Mouse (Mus musculus) cerebellum, postnatal 25 days (tissue): Measurements from ENCODE around the gene Slc7a6os.
A peak's percentile ranks its signal among the peaks of the same experiment; 100 is the strongest.

ENCODE experiments used
- DNase-seq, 2 experiments: peaks; one replicate each; pipeline ENCODE4 v3.0.0; 2021; ENCODE audit warnings: mixed read lengths in 2 of 2

Slc7a6os gene

DNA sequence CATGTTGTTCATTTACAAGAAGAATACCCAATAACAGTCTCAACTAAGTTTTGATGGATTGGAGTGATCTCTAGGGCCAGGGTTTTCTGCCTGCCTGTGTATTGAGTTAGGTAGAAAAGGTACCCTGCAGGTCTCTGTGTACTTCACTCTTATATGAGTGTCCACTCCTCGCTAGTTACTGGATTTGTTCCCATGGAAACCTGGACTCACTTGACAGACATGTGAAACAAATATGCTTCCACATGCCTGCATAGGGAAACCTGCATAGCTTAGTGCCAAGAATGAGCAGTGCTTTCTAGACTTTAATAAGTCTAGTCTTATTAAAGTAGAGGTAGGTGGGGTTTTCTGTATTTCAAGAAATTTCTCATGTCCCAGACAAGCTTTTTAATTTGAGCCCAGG, 33.8 kb downstream of the Slc7a6os start:
- DNase-seq: no peak

DNA sequence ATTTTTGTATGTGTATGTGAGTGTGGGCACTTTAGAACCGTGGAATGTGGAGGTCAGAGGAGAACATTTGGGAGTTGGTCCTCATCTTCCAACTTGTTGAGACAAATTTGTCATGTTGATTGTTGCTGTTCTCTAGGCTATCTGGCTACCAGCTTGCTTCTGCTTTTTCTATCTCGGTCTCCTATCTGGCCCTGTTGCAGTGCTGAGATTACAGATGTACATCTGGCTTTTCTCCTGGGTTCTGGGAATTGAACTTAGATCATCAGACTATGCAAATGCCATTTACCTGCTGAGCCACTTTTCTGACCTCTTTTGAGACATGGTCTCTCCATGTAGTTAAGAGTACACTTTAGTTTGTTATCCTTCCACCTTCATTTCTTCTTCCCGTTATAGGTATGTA, 37.2 kb downstream of the Slc7a6os start:
- DNase-seq: no peak

DNA sequence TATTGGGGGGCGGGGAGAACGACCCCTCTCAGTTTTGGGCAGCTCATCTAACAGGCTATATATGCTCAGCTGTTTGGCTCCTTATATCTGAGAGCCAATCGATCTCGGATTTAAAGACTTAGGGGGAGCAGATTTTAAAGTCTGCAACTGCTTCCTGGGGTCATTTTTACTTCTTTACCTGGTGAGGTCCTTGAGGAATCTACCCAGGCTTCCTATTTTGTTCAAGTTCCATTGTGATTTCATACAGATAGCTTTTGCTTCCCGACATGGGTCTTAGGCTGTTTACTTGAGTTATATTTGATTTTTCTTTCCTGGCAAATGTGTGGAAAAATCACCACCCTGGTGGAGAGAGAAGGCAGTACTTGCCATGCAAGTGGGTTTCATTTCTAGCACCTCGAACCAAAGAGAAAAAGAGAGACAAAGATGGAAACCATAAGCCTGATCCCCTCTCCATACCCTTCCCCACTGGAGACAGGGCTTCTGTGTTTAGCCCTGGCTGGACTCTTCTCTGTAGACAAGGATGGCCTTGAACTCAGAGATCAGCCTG, 40.7 kb downstream of the Slc7a6os start:
- no peak for DNase-seq

DNA sequence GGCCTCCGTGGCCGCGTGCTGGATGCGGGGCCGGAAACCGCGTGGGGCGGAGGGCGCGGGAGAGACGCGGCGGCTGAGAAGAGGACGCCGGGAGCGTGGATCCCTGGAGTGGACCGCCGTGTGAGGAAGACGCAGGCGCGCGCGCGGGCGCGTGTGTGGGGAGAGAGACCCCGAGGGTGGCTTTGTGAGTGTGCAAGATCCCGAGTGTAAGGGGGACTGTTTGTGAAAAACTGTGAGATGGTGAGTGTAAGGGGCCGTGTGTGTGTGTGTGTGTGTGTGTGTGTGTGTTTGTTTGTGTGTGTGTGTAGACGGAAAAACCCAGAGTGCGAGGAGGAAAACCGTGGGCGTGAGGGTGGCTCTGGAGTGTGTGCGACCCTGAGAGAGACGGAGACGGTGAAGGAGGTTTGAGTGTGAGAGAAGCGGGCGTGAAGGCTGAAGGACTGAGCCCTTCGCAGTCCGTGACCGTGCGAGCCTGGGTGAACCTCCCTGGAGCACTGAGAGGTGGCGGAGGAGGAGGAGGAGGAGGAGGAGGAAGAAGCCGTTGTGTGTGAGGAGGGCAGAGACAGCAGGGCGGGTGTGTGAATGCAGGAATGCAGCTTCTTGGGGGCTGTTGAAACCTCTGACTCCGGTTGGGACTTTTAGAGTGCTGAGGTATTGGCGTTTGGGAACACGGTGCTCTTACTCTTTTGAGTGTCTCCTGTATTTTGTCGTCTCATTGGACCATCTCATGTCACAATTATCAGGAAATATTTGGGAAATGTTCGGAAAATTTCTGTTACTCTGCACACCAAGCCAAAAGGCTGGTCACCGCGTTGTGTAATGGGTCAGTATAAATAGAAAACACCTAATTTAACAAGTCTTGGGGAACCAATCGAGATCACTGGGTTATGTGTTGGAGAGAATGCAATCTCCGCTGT, 41.5 kb downstream of the Slc7a6os start:
- peak in 1 of 2 experiments; percentile 63 for DNase-seq

DNA sequence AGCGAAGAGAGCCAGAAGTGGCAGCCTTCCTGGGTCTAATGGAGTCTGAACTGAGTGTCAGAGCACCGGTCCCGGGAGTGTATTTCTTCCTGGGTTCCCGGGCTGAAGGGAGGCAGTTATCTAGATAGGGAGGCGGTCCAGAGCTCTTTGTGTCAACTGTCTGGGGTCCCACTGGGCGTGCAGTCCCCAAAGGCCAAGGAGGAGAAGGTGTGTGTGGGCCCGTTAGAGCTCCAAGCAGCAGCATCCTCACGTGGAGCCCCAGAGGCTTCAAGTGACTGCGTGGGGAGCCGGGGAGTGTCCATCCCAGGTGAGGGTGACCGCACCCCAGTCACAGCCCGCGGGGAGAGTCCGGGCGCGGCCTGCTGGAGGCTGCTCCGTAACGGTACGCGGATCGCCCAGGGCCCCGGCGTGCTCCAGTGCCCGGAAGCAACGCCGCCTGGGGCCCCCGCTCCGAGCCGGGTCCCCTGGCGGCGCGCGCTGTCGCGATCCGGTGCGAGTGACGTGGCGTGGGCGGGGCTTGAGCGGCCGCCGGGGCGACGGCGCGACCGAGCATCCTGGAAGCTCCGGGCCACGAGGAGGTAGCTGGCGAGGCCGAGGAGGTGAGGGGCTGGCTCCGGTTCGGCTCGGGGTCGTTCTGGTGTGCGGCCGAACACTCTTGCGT, 42.2 kb downstream of the Slc7a6os start, which contains the start of gene Slc7a6:
Slc7a6 (plus strand) TSS at position 502 of the 661 bp plus-strand sequence.
- peak; percentile 93 to 95 for DNase-seq

DNA sequence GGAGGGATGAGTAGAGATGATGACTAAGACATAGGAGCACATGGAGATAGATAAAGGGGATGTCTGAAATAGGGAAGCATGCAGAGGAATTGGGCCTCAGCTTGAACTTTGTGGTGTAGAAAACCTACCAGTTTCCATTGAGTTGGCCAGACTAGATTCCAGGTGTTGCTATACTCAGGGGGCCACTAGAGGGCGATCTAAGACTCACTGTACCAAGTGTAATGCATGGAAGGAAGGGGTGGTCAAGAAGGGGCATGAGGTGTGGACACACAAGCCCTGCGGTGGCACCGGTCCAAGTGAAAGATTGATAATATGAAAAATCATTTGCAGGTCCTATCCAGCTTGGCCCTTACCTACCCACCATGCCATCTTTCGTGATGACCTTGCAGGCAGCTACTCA, 45.3 kb downstream of the Slc7a6os start:
- peak; percentile 71 to 84 for DNase-seq

DNA sequence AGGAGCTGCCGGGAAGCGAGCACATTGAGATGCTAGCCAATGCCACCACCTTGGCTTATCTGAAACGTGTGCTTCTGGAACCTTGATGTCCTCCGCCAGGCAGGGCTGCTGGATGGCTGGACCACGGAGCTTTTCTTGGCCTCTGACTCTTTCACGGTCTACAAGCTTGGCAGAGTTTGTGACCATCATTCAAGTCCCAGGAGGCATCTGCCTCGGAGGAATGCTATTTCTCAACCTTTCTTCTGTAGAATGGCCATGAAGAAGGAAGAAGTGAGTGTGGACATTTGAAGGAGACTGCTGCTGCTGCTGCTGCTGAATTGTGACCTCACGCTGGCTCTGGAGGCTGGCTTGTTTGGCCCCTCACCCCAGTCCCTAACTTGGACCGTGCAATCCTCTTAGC, 47.5 kb downstream of the Slc7a6os start:
- DNase-seq: no peak

DNA sequence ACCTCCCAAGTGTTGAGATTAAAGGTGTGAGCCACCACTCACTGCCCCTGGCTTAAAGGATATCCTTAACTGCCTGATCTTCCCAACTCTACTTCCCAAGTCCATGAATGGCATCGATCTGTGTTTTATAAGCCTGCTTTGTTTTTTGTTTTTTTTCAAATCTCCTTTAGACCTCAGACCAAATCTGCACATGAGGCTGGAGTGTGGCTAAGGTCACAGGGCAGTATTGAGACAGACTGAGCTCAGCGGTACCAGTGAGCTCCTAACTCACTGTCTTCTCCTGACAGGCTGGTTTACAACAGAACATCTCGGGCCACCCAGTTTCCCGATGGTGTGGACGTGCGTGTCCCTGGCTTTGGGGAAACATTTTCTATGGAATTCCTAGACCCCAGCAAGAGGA, 50.9 kb downstream of the Slc7a6os start:
- DNase-seq: no peak

DNA sequence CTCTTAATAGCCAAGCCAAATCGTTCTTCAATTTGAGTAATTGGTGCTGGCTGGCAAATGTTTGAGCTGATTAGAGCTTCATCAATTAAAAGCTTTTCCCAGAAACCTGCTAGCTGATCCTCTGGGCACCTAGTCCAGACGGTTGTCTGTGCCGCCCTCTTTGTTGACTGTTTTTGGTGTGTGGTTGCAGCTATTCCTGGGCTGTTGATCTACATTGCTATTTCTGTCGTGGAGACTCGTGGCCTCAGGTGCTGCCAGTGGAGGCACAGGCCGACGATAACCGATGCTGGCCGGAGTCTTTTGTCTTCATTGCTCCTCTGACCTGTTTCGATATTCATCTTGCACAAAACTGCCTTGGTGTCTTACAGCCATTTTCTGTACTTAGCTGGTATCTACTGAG, 52.4 kb downstream of the Slc7a6os start:
- no peak for DNase-seq

DNA sequence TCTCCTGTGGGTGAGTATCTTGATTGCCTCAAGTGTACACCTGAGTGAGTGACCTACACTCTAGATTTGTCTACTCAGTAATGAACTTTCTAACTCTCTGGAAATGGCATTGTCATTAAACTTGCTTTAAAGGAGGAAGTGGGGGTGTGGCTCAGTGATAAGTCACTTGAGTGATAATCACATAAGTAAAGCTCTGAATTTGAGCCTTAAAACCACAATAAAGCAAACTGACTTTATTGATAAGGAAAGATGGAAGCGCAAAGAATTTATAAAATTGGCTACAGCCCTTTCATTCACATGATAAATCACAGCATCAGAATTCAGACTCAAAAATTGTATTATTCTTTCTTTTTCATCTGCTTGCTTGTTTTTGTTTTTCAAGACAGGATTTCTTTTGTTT, 53.3 kb downstream of the Slc7a6os start:
- DNase-seq: no peak

DNA sequence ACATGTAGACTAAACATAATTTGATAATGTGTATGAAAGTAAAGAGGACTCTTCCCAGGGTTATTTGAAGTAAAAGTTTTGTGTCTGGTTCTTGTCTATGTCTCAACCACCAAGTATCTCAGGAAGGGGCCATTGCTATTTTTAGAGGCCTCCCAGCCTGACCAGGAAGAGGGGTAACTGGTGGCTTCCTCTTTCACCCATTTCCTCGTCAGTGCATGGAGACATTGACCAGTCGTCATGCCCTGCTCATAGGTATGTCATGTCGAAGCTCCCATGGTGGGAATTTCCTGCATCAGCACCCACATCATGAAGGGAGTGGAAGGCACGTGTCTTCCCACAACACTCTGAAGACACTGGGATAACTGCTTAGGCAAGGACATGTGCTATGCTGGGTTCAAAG, 57.9 kb downstream of the Slc7a6os start:
- no peak for DNase-seq

DNA sequence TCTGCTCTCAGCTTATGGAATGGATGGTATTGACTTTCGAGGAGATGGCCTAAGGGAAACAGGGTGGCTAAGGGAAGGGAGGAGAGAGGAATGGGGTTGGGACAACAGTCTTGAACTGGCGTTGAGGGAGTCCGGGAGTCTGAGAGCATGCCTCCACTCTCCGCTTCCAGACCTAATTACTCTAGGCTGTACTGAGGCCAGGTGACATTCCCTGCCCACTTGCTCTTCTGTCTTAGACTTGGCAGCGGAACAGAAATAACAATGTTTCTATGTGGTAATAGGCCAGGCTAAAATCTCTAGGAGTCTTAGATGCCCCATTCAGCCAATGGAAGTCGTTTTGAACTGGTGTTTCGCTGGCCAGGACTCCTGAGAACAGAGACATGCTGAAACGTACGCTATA, 59.7 kb downstream of the Slc7a6os start:
- DNase-seq: no peak
